18 mouse cellular contexts compared by ENCODE assay signal in genomic region chr1:138801296-138801695, GRCm38 (mm10). TPM values are rescaled to one million over a fixed set of nuclear protein-coding genes. Genes with fewer than 3 reads are reported as not detected.
"Had no signal": no experiment of that assay in that cellular context is flagged by ENCODE, and none has a peak within 500 bp of the region (broad histone marks: within the 10 kb centered on the region; RNA-seq: fewer than 3 reads in every experiment).

No protein-coding gene starts in this region.

- DNase-seq: liver, embryonic 13.5 days; liver, postnatal 0 days; lung, adult 2 months; lung, postnatal 14 days; lung, postnatal 36 days; right cerebral cortex, postnatal 14 days; thymus, adult 2 months; thymus, postnatal 25 days had no signal

- H3K27ac ChIP-seq: liver, embryonic 13.5 days; liver, embryonic 15.5 days; lung, embryonic 15.5 days; midbrain, embryonic 13.5 days; neural tube, embryonic 12.5 days; stomach, embryonic 15.5 days; stomach, postnatal 0 days had no signal

- H3K4me2 ChIP-seq: liver, embryonic 11.5 days; liver, embryonic 13.5 days; liver, embryonic 15.5 days; lung, embryonic 15.5 days; midbrain, embryonic 11.5 days; midbrain, embryonic 13.5 days; neural tube, embryonic 12.5 days; stomach, embryonic 15.5 days had no signal

- H3K36me3 ChIP-seq: liver, embryonic 13.5 days; liver, embryonic 15.5 days; lung, embryonic 15.5 days; midbrain, embryonic 13.5 days; neural tube, embryonic 12.5 days; stomach, embryonic 15.5 days had no signal

- H3K9ac ChIP-seq: liver, embryonic 13.5 days; liver, embryonic 15.5 days; liver, postnatal 0 days; lung, embryonic 15.5 days; midbrain, embryonic 13.5 days; neural tube, embryonic 12.5 days; stomach, embryonic 15.5 days had no signal

- H3K9me3 ChIP-seq: liver, embryonic 13.5 days; liver, embryonic 15.5 days; lung, embryonic 15.5 days; megakaryocyte, embryonic 14.5 days; midbrain, embryonic 13.5 days; neural tube, embryonic 12.5 days; stomach, embryonic 15.5 days had no signal

- H3K4me3 ChIP-seq: liver, embryonic 13.5 days; liver, embryonic 15.5 days; lung, embryonic 15.5 days; megakaryocyte, embryonic 14.5 days; midbrain, embryonic 13.5 days; neural tube, embryonic 12.5 days; stomach, embryonic 15.5 days had no signal

- ATAC-seq: liver, postnatal 0 days; lung, postnatal 0 days; midbrain, embryonic 13.5 days had no signal

- H3K27me3 ChIP-seq: liver, embryonic 13.5 days; liver, embryonic 15.5 days; lung, embryonic 15.5 days; megakaryocyte, embryonic 14.5 days; midbrain, embryonic 13.5 days; neural tube, embryonic 12.5 days; stomach, embryonic 15.5 days had no signal

- H3K4me1 ChIP-seq: liver, embryonic 13.5 days; liver, embryonic 15.5 days; lung, embryonic 15.5 days; megakaryocyte, embryonic 14.5 days; neural tube, embryonic 12.5 days; stomach, embryonic 15.5 days had no signal

RNA-seq across cellular contexts. Expression of gene Lhx9, which starts 47.1 kb away (rescaled TPM):
- polyA plus RNA-seq: lung, adult 2 months; lung, embryonic 15.5 days had no signal
